Mouse (Mus musculus): ENCODE data around the gene Prss42. TPM values are rescaled to one million over a fixed set of nuclear protein-coding genes. Genes with fewer than 3 reads are reported as not detected.

Prss42 gene
- total RNA-seq, 2 experiments from 2014 or later, result not detected

Other genes with a start within 250 kb of the Prss42 start
- gene Nradd, start 173.7 kb upstream of the Prss42 start, total RNA-seq (2014; fragmentation: Nextera tagmentation), result 2.1 TPM in 1 of 2 replicates, not detected in the other
- gene Nradd, start 173.7 kb upstream of the Prss42 start, total RNA-seq (2017), result 0.14 and 2.8 TPM in 2 replicates
- 9.1 and 11.9 TPM in 2 replicates for gene Nbeal2, start 144.0 kb upstream of the Prss42 start, total RNA-seq (2014; fragmentation: Nextera tagmentation)
- gene Nbeal2, start 144.0 kb upstream of the Prss42 start, total RNA-seq (2017), result 3.7 and 6.8 TPM in 2 replicates
- 92.6 and 110 TPM in 2 replicates for gene Ccdc12, start 141.7 kb upstream of the Prss42 start, total RNA-seq (2014; fragmentation: Nextera tagmentation)
- 70.8 and 132 TPM in 2 replicates for gene Ccdc12, start 141.7 kb upstream of the Prss42 start, total RNA-seq (2017)
- not detected in 2 replicates for gene Myl3, start 56.3 kb upstream of the Prss42 start, total RNA-seq (2014; fragmentation: Nextera tagmentation)
- gene Myl3, start 56.3 kb upstream of the Prss42 start, total RNA-seq (2017), result not detected in 2 replicates
- not detected in 2 replicates for gene Pth1r, start 51.0 kb upstream of the Prss42 start, total RNA-seq (2014; fragmentation: Nextera tagmentation)
- gene Pth1r, start 51.0 kb upstream of the Prss42 start, total RNA-seq (2017), result not detected in 2 replicates
- not detected in 2 replicates for gene Prss44, start 15.8 kb downstream of the Prss42 start, total RNA-seq (2014; fragmentation: Nextera tagmentation)
- not detected in 2 replicates for gene Prss44, start 15.8 kb downstream of the Prss42 start, total RNA-seq (2017)
- not detected in 2 replicates for gene Prss43, start 28.5 kb downstream of the Prss42 start, total RNA-seq (2014; fragmentation: Nextera tagmentation)
- not detected in 2 replicates for gene Prss43, start 28.5 kb downstream of the Prss42 start, total RNA-seq (2017)
- gene Prss45, start 36.4 kb downstream of the Prss42 start, total RNA-seq (2014; fragmentation: Nextera tagmentation), result not detected in 2 replicates
- not detected in 2 replicates for gene Prss45, start 36.4 kb downstream of the Prss42 start, total RNA-seq (2017)
- gene Prss46, start 46.3 kb downstream of the Prss42 start, total RNA-seq (2014; fragmentation: Nextera tagmentation), result not detected in 2 replicates
- not detected in 2 replicates for gene Prss46, start 46.3 kb downstream of the Prss42 start, total RNA-seq (2017)
- 37.4 and 42.3 TPM in 2 replicates for gene Prss50, start 59.8 kb downstream of the Prss42 start, total RNA-seq (2014; fragmentation: Nextera tagmentation)
- 16.5 and 28.2 TPM in 2 replicates for gene Prss50, start 59.8 kb downstream of the Prss42 start, total RNA-seq (2017)
- 3.7 TPM in 1 of 2 replicates, not detected in the other for gene Als2cl, start 81.7 kb downstream of the Prss42 start, total RNA-seq (2014; fragmentation: Nextera tagmentation)
- 0.66 and 1.0 TPM in 2 replicates for gene Als2cl, start 81.7 kb downstream of the Prss42 start, total RNA-seq (2017)
- 0.94 TPM in 1 of 2 replicates, not detected in the other for gene Tmie, start 81.9 kb downstream of the Prss42 start, total RNA-seq (2014; fragmentation: Nextera tagmentation)
- gene Tmie, start 81.9 kb downstream of the Prss42 start, total RNA-seq (2017), result 0.88 TPM in 1 of 2 replicates, not detected in the other
- not detected in 2 replicates for gene Fam240a, start 118.7 kb downstream of the Prss42 start, total RNA-seq (2014; fragmentation: Nextera tagmentation)
- not detected in 2 replicates for gene Fam240a, start 118.7 kb downstream of the Prss42 start, total RNA-seq (2017)
- gene Tdgf1, start 148.0 kb downstream of the Prss42 start, total RNA-seq (2014; fragmentation: Nextera tagmentation), result not detected in 2 replicates
- not detected in 2 replicates for gene Tdgf1, start 148.0 kb downstream of the Prss42 start, total RNA-seq (2017)
- gene Lrrc2, start 153.4 kb downstream of the Prss42 start, total RNA-seq (2014; fragmentation: Nextera tagmentation), result 1.2 TPM in 1 of 2 replicates, not detected in the other
- gene Lrrc2, start 153.4 kb downstream of the Prss42 start, total RNA-seq (2017), result 0.72 TPM in 1 of 2 replicates, not detected in the other
- gene Rtp3, start 192.4 kb downstream of the Prss42 start, total RNA-seq (2014; fragmentation: Nextera tagmentation), result not detected in 2 replicates
- gene Rtp3, start 192.4 kb downstream of the Prss42 start, total RNA-seq (2017), result not detected in 2 replicates
- 126 TPM in 1 of 2 replicates, not detected in the other for gene Ltf, start 221.1 kb downstream of the Prss42 start, total RNA-seq (2014; fragmentation: Nextera tagmentation)
- gene Ltf, start 221.1 kb downstream of the Prss42 start, total RNA-seq (2017), result 5.8 and 33.5 TPM in 2 replicates

Data from megakaryocyte-erythroid progenitor cell, adult 5-6 weeks (primary cell).